Mouse (Mus musculus) megakaryocyte progenitor cell, adult 5-6 weeks (primary cell): ENCODE data around the gene Ciao1. TPM values are rescaled to one million over a fixed set of nuclear protein-coding genes. Genes with fewer than 3 reads are reported as not detected.
A peak's percentile ranks its signal among the peaks of the same experiment; 100 is the strongest.
"Not testable (repeated sequence)": the region's sequence is repeated elsewhere in the genome, so short reads cannot be mapped to it uniquely, and the experiment has no call there.

Source experiments
- ATAC-seq: replicated peaks from 2 replicates; pipeline ENCODE4 v1.8.0; 2016; ENCODE audit warnings: mild to moderate bottlenecking, moderate TSS enrichment, inconsistent platforms; ENCODE audit not compliant: poor library complexity
- total RNA-seq, 2 experiments: library from RNA; stranded (forward) in 1 of 2; stranded (reverse) in 1 of 2; fragments of 157-497, 149-512 nt in 1 of 2; fragments of 200-1000 nt in 1 of 2; gene quantifications; 2 replicates each; pipeline versions ENCODE4 v1.2.3 to v1.2.4; 2015 to 2017

Gene Ciao1
- total RNA-seq (2015) (29.8 and 36.6 TPM in 2 replicates), total RNA-seq (2017) (21.8 and 30.3 TPM in 2 replicates)

DNA sequence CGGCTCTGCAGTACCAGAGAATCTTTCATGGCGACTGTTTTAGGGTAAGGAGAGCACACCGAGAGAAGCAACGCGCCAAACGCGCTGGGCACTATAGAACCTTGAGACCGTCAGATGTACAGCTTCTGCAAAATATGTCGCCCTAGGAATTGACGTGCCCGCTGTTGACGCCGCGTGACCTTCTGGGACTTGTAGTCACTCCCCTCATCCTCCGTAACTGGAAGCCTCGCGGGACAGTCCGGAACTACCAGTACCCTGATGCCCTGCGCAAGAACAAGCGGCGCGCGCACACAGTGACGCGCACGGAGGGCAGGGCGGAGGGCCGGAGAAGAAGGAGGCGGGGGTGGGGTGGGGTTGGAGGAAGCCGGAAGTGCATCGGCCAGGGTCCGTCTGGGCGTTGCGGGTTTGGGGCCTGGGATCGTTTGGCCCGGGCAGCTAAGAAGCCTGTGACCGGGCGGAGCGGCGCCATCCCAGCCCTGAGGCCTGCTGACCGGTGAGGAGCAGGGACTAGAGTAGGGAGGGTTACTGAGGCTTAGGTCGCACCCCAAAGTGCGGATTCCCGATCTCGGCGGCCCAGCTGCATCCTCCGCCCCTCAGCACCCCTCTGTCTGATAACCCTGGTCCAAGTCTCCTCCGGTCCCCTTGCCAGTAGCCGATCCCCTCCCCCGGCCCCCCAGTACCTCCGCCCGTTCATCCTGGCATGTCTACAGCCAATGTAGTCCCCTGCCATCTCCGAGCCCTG, at the start of gene Ciao1, which contains the start of gene Tmem127:
TSS of gene Ciao1 (minus strand) at position 225 of the 742 bp plus-strand sequence.
TSS of gene Tmem127 (plus strand) at position 317 of the 742 bp plus-strand sequence.
- peak; percentile 91 for ATAC-seq

- ATAC-seq: no peak
These were observed 49.6 kb upstream of the Ciao1 start for GRCm38 (mm10) chr2:127297001-127297805.

GRCm38 (mm10) chr2:127292250-127292649, 44.6 kb upstream of the Ciao1 start:
- ATAC-seq: no peak

DNA sequence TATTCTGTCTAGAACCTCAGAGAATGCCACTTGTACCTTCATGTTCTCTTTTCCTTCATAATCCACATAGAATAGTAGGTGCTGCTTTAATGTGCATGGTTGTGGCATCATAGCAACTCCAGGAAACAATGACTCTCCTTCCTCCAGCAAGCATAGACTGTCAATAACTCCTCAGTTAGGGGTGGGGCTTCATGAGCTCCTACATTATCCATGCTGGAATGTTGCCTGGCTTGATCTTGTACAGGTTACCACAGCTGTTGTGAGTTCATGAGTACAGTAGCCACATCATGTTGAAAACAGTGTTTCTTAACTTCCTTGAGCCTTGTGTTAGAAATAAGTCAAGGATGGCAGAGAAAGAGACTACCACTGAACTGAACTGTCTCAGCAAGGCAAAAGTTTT, 30.5 kb upstream of the Ciao1 start:
- no peak for ATAC-seq

DNA sequence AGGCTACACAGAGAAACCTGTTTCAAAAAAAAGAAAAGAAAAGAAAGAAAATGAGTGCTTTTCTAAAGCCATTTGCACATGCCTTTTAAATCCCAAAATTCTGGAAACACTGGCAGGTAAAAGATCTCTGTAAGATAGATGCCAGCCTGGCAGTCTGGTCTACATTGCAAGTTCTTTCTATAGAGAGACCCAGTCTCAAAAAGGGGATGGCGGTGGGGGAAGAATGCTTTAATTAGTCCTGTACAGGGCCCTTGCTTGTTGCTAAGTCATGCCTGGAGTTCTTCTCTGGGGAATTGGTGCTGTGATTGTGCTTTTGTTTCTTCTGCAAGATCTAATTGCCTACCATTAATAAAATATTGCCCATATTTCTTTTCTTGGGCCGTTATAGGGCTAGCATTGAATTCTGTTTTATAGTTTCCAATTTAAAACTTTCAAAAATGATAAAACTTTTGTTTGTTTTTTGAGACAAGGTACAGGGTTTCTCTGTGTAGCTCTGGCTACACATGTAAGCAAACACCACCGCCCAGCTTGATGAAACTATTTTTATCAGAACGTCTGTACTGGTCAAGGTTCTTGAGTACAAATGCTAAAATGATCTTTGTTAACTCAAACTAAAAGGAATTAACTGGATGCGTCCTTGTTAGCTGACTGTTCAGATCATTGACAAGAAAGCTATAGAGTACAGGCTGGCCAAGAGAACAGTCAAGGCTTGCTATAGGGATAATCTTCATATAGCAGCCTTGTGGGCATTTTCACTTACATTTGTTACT, 28.1 kb upstream of the Ciao1 start:
- ATAC-seq: no peak

- ATAC-seq: no peak
These were observed 27.0 kb upstream of the Ciao1 start for GRCm38 (mm10) chr2:127274590-127274989.

- no peak for ATAC-seq
These were observed 25.2 kb upstream of the Ciao1 start for GRCm38 (mm10) chr2:127272806-127273205.

GRCm38 (mm10) chr2:127272049-127272448, 24.4 kb upstream of the Ciao1 start:
- ATAC-seq: not testable (repeated sequence)

DNA sequence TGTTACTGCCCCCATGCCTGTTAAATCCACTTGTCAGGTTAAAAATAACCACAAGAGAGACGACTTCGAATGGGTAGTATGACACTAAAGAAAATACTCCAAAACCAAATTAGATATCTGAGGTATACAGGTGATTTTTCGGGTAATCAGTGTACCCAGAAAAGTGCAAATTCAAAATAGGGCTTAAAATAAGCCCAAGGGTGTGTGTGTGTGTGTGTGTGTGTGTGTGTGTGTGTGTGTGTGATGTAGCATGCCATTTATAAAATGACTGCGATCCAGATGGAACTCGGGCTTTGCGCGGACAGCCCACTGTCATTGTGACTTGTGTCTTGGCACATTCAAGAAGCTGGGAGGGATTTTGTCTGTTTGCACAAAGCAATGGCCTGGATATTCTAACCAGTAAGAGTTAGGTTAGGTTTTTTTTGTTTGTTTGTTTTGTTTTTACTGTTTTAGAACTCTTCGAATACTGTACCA, 23.5 kb upstream of the Ciao1 start:
- no peak for ATAC-seq

DNA sequence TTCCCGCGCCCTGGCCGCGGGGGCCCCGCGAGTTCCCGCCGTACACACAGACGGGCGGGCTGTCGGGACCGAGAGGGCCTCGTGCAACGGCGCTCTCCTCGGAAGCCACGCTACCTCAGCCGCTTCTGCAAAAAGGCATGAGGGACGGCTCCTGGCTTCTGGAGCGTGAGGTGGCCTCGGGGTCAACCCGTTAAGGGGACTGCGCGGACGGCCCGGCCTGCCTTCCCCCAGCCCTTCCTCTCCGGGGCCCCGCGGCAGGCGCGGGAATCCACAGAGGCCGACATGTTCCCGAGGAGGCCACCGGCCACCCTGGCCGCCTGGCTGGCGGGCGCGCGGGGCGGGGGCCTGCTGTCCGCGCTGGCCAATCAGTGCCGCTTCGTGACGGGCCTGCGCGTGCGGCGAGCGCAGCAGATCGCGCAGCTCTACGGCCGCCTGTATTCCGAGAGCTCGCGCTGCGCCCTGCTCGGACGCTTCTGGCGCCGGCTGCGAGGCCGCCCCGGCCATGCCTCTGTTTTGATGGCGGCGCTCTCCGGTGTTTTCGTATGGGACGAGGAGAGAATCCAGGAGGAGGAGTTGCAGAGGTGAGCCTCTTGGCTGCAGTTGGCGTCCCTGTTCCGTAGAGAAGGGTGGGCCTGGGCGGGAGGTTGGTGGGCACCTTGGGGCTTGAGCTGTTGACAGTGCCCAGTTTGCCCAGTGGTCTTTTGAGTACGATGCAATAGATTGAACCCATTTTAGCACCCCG, 22.9 kb upstream of the Ciao1 start:
- peak; percentile 81 for ATAC-seq

GRCm38 (mm10) chr2:127269491-127270299, 22.1 kb upstream of the Ciao1 start, which contains the start of gene Stard7:
Gene Stard7, plus strand, starts transcription at chr2:127270218.
- ATAC-seq: peak; percentile 94

GRCm38 (mm10) chr2:127267854-127268253, 20.2 kb upstream of the Ciao1 start:
- no peak for ATAC-seq

DNA sequence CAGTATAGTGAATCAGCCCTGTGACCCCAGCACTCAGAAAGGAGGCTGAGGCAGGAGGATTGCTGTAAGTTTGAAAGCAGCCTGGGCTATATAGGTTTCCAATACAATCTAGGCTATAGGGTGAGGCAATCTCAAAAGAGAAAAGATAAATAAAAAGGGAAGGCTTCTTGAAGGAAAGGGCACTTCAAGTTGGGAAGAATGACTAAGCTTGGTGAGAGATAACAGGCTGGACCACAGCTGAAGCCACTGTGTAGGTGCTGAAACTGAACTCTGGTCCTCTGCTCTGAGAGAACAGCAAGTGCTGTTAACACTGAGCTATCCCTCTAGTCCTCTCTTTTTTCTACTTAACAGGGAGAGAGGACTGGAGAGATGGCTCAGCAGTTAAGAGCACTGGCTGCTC, 14.9 kb upstream of the Ciao1 start:
- ATAC-seq: 0 out of 2 replicates have a peak, but pooled peaks have one; percentile 14

- no peak for ATAC-seq
These were observed 11.7 kb upstream of the Ciao1 start for GRCm38 (mm10) chr2:127259340-127259739.

GRCm38 (mm10) chr2:127255294-127255693, 7.7 kb upstream of the Ciao1 start:
- ATAC-seq: no peak

DNA sequence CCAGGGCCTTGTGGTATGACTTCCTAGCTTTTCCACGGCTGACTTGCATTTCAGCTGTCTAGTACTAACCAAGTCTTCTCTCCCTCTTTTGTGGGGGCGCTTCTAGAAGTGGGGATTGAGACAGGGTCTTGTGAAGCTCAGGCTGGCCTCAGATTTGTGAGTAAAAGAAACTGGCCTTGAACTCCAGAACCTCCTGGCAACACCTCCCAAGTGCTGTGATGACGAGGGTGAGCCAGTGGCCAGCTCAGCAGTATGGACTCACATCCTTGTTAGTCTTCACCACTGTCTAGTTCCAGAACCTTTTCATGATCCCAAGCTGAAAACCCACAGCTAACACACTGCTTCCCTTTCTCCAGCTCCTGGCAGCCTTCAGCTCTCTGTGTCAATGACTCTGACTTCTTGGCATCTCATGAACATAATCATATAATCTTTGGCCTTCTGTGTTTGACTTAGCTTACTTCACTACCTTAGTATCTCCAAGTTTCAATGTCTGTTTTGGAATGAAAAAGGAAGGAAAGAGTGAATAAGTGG, 7.1 kb upstream of the Ciao1 start:
- ATAC-seq: no peak

DNA sequence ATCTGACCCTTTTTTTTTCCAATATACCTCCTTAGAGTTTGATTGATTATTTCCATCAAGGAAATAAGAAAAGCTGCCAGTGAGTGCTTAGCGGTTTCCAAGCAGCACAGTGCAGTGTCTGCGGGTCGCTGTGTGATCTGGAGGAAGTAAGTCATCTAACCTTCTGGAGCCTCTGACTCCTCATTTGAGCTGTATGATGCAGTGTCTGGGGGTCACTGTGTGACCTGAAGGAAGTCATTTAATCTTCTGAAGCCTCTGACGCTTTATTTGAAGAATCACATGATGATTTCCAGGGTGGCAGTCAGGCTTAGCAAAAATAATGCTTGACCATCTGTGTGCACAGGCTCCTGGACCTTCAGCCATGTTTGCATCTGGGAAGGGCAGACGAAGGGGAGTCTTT, 5.2 kb upstream of the Ciao1 start:
- no peak for ATAC-seq

- ATAC-seq: no peak
These were observed 4.4 kb upstream of the Ciao1 start for GRCm38 (mm10) chr2:127251880-127252527.

DNA sequence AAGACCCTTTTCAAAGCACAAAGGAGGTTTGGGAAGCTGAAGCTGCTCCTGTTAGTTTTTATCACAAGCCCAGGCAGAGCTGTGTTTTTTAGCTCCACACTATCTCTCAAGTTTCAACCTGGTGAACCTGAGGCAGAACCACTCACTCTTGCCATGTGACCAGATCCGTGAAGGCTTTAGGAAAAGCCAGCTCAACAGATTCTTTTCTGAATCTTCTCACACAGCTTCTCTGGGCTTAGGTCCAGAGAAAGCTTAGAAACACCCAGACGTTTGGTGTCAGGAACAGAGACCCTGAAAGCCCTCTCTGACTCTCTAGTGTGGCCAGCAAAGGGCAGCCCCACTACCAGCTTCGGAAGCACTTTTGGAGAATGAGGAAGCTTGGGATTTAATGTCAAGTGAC, 3.8 kb upstream of the Ciao1 start:
- ATAC-seq: no peak
